Mouse (Mus musculus): ENCODE results near the gene Zfp282.
A peak's percentile ranks its signal among the peaks of the same experiment; 100 is the strongest.
"Not testable (repeated sequence)": the region's sequence is repeated elsewhere in the genome, so short reads cannot be mapped to it uniquely, and the experiment has no call there.

Zfp282 gene

DNA sequence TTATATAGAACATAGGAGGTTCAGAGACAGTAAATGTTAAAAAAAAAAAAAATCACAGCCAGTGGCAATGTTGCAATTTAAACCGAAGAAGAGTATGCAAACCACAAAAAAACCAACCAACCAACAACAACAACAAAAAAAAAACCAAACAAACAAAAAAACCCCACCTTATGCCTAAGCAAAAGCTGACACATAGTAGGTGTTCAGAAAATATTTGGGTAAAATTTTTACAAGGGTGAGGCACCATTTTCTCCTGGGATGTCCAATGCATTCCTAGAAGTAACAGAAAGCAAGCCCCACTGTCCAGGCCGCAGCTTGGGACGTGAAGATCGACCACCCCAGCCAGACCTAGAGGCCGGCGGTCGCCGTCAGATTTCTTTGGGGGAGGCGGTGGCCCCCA, at the start of gene Zfp282:
TSS of gene Zfp282 (plus strand) at position 147 of the 400 bp plus-strand sequence.
- DNase-seq = no peak

GRCm38 (mm10) chr6:47827462-47827861, 49.5 kb upstream of the Zfp282 start:
- no peak for DNase-seq

DNA sequence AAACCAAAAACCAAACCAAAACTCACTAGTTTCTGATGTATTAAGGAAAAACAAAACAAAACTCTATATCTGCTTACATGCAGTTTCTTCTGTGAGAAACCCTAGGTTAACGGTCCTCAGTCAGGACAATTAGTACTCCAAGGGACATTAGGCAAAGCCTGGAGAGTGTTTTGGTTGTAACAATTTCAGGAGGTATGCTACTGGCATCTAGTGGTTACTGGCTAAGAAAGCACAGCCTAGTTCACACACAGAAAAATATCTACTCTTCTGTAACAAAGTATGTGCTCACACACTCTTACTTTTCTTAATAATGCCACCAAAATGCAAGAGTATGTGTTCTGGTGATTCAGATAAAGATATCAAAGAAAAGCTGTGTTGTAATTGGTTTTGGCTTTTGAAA, 48.1 kb upstream of the Zfp282 start:
- no peak for DNase-seq

GRCm38 (mm10) chr6:47830104-47831078, 46.6 kb upstream of the Zfp282 start, which contains the start of gene Zfp786:
TSS of gene Zfp786 (minus strand) at chr6:47830867.
- peak; percentile 84 for DNase-seq

DNA sequence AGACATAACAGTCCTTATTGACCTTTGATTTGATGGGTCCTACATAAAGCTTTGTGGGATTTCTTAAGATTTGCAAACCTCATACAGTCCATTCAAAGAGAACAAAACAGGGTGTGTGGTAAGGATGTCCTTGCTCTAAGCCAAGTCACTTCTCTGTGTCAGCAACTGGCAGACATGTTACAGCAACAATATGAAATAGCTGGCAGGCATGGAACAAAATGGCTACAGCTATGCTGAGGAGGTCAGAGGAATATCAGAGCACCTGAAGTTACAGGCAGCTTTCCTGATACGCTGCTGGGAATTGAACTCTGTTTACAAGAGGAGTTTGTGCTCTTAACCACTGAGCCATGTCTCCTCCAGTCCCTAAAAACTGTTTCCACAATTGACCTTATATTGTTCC, 44.8 kb upstream of the Zfp282 start:
- no peak for DNase-seq

- peak; percentile 92 for DNase-seq
Measured at GRCm38 (mm10) chr6:47835482-47835983, 41.5 kb upstream of the Zfp282 start, which contains the start of gene Zfp398. TSS of gene Zfp398 (plus strand) at chr6:47835661.

DNA sequence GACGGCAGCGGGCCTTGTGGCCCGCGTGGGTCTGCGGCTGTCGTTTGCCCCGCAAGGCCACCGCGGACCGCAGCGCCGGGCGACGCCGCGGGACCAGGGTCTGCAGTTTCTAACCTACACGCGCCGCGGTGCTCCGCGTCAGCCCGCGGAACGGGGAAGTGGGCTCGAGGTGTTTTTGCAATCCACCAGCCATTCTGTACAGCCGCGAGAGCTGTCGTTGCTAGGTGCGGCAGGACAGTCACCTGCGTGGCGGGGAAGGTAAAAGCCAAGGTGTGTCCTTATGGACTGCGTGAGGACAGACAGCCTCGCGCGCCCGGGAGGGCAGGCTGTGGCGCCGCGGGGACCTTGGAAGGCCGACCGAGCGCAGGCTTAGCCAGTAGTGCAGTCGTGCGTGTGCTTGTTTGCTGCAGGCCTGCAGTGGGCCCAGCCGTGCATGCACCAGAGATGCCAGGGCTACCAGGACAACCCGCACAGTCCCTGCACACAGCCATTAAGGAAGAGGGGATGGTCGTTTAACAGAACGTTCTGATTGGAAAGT, 41.0 kb upstream of the Zfp282 start:
- peak; percentile 56 for DNase-seq

DNA sequence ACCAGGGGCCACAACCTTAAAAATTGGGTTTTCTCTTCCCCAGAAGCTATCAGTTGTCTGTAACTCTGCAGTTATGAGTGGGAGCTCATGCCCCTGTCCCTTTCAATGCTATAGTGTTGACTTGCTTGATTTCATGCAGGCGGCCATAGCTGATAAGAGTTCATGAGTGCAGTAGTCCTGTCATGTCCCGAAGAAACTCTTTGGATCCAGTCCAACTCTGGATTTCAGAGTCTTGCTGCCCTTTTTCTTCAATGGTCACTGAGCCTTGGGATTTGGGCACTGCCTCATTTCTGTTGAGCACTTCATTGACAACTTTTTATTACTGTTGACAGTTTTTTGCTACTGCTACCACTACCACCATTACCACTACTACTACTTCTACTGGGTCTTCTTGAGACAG, 39.4 kb upstream of the Zfp282 start:
- DNase-seq = no peak

DNA sequence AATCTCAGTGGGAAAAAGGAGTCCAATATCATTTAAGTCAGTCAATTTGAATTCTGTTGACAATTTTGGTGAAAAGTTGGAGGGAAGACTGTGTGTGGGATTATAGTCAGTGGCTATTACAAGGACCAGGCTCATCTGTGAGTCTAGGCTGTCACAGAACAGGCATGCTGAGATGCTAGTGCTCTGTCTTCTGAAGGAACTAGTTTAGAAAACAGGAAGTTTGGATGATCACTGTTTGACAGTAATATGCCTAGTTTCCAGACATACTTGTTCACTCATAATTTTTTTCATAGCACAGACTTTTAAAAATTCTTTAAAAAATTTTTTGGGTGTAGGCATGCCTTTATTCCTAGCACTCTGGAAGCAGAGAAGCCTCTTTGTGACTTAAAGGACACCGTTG, 35.9 kb upstream of the Zfp282 start:
- no peak for DNase-seq

DNA sequence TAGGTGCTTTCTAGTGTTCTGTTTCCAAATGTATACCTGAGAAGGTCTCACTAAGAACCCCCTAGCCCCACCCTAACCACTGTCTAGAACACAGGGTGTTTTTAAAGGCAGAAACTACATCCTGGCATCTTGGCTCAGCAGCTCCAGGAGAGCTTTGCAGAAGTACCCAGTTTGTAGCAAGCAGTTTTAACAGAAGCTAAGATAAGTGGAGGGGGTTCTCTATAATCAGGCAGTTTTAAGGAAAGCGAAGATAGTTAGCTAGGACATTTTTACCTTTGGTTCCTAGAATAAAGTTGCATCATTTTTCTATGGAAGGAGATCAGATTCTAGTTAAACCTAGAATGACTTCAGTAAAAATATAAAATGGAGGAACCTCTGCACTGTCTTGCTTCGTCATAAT, 35.2 kb upstream of the Zfp282 start:
- DNase-seq = no peak

DNA sequence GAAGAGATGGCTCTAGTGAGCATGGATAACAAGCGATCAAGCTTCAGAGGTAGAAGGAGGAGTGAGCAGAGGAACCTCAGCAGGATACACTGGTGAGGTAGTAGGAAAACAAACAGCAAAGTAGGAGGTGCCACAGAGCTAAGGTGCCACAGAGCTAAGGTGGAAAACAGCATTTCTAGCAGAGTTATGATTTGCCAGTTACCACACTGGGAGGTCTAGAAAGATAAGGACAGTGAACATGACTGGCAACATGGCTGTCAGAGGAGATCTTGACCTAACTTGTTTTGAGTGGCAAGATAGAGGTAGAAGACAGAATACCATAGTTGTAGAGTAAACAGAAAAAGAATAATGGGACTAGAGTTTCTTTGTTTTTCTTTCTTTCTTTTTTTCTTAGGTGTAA, 34.7 kb upstream of the Zfp282 start:
- no peak for DNase-seq

DNA sequence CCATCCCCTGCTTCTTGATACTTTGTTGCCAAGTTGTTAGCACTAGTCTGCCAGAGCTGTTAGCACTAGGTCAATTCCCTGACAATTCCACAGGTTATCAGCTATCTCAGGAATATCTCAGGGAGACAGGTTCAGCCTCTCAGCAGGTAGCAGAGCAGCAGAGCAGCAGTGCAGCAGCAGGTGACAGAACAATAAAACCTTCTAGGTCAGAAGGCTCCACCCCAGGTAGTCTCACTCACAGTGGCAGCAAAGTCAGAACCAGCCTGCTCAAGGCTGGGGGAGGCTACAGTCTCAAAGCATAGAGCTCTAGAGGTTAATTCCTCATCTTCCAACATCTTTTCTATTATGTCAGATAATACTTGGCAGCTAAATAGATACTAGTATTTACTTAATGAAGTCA, 31.2 kb upstream of the Zfp282 start:
- DNase-seq = no peak

GRCm38 (mm10) chr6:47857241-47857640, 19.8 kb upstream of the Zfp282 start:
- no peak for DNase-seq

DNA sequence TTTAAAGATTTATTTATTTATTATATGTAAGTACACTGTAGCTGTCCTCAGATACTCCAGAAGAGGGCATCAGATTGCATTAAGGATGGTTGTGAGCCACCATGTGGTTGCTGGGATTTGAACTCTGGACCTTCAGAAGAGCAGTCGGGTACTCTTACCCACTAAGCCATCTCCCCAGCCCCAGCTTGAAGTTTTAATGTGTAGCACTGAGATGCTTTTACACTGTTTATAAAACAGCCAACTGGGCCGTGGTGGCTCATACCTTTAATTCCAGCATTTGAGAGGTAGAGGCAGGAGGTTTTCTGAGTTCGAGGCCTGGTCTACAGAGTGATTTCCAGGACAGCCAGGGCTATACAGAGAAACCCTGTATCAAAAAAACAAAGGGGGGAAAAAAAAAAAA, 19.3 kb upstream of the Zfp282 start:
- DNase-seq = not testable (repeated sequence)

DNA sequence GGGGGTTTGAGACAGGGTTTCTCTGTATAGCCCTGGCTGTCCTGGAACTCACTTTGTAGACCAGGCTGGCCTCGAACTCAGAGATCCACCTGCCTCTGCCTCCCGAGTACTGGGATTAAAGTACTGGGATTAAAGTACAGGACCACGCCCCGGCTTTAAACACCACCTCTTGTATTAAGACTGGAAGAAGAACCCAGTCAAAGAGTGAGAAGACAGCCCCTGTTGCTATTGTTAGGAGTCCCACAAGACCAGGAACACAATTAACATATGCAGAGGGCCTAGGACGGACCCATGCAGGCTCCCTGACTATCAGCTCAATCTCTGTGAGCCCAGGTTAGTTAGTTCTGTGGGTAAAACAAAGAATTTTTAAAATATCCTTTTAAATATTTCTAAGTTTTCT, 4.7 kb upstream of the Zfp282 start:
- no peak for DNase-seq

DNA sequence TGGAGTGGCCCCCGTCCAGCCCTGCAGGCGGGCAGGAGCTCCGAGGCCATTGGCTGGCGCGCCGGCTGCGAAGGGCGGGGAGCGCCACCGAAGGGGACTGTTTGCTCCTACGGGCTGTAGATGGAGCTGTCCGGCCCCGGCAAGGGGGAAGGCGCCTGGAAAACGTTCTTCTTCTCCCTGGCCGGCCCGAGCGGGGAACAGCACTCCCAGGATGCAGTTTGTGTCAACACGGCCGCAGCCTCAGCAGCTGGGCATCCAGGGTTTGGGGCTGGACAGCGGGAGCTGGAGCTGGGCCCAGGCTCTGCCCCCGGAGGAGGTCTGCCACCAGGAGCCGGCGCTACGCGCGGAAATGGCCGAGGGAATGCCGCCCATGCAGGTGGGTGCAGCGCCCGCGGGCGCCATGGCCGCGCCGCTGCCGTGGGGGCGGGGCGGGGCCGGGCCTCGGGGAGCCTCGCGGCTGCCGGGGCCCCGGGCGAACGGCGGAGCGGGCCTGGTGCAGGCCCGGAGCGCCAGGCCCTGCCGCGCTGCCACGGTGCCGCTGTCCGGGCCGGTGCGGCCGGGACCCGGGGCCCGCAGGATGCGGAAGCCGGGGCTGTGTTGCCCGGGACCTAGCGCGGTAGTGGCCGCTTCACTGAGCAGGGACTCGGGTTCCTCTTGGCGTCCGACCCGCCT, 593 bp downstream of the Zfp282 start:
- peak; percentile 92 for DNase-seq

DNA sequence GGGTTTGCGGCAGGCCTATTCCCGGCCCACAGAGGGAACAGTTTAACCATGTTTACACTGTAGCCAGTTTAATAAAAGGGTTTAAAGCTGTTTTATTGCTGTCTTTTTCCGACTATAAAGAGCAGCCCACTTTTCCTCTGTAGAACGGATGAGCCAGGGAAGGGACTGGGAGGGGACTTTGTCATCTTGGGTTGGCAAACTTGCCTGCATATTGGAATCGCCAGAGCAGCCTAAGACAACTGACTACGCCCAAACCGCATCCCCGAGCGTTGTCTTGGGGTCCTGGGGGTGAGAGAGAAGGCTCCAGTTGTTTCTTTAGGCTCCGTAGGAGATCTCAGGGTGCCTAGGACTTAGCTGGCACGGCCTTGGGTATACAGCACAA, 1.1 kb downstream of the Zfp282 start:
- DNase-seq = no peak

DNA sequence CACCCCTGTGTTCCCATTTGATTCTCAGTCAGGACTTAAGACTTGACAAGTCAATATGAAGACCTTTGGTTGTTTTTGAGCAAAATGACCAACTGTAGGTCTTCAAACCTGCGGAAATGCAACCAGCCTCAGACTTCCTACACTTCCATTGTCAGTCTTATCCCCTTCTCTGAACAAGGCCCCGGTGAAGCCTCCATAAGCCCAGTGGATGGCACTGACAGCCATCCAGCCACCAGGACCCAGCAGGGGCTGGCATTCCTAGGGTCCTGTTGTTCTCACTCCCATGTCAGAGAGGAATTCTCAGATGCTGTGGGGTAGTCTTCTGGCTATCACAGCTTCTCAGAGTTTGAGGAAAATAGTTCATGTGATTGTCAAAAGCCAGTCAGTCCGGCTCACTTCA, 1.6 kb downstream of the Zfp282 start:
- DNase-seq = no peak

DNA sequence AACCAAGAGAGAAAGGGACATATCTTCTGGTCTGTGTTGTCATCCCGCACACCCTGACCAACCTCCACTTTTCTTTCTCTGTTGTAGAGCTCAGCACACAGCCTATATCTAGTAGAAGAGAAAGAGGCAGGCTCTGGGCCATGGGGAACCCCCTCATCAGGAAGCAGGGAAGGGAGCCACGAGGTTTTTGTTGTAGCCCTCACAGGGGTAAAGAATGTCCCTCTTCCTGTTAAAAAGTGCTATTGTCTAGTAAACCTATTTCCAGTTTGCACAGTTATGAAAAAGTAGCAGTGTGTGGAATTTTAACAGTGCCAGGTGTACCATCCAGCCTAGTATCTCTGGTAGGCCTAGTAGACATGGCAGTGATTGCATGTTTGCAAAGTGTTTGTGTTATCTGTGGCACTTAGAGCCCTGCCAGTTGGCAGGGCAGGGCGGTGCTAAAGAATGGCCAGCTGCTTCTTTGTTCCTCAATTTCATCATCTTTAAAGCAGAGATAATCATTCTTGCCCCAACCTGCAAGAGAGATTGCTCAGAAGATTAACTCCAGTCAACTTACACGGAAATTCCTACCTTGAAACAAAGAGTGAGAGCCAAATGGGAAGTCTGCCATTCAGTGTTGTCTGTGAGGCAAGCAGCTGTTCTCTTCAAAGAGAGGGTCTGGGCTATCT, 2.2 kb downstream of the Zfp282 start:
- no peak for DNase-seq

GRCm38 (mm10) chr6:47880166-47880565, 3.2 kb downstream of the Zfp282 start:
- DNase-seq = no peak

DNA sequence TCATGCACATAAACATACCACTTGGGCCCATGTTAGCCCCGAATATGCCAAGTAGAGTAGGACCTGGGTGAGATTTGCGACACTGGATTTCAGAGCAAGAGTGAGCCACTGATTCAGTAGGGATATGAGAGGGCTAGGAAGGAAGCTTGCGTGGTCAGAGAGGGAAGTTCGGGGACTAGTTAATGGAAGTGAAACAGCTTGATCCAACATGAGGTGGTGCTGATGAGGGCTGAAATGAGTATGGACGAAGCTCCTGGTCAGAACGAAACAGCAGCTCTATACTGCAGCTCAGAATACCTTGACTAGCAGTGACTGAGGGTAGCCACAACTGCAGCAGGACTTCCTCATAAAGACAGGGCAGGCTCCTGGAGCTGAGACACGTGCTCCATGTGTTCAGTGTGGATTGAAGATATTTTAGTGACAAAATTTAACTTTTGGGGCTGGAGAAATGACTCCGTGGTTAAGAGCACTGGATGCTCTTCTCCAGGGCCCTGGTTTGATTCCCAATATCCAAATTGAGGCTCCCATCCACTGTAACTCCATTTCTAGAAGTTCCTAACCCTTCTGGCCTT, 11.9 kb downstream of the Zfp282 start:
- DNase-seq = no peak

DNA sequence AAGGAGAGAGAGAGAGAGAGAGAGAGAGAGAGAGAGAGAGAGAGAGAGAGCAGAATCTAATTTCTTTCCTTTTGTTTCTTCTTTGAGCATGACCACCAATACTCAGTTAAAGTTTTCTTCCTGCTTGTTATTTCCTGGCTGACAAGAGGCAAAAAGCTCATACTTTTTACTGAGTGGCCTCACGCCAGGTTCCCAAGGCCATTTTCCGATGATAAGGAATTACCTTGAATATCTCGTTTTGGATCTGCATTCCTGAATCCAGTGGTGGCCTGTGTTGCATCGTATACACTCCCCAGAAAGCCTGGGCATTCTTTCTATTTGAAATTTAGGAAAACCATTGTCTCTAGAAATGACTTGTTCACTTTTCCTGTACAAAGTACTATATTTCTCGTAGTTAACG, 22.4 kb downstream of the Zfp282 start:
- DNase-seq = no peak

GRCm38 (mm10) chr6:47903587-47903986, 26.6 kb downstream of the Zfp282 start:
- DNase-seq = no peak

All from kidney, adult 11 months (tissue).